Mouse (Mus musculus): ENCODE data around the gene Gm20458. TPM values are rescaled to one million over a fixed set of nuclear protein-coding genes. Genes with fewer than 3 reads are reported as not detected.

Gm20458 gene
- polyA plus RNA-seq, 1 experiment, result 27.8 TPM

DNA sequence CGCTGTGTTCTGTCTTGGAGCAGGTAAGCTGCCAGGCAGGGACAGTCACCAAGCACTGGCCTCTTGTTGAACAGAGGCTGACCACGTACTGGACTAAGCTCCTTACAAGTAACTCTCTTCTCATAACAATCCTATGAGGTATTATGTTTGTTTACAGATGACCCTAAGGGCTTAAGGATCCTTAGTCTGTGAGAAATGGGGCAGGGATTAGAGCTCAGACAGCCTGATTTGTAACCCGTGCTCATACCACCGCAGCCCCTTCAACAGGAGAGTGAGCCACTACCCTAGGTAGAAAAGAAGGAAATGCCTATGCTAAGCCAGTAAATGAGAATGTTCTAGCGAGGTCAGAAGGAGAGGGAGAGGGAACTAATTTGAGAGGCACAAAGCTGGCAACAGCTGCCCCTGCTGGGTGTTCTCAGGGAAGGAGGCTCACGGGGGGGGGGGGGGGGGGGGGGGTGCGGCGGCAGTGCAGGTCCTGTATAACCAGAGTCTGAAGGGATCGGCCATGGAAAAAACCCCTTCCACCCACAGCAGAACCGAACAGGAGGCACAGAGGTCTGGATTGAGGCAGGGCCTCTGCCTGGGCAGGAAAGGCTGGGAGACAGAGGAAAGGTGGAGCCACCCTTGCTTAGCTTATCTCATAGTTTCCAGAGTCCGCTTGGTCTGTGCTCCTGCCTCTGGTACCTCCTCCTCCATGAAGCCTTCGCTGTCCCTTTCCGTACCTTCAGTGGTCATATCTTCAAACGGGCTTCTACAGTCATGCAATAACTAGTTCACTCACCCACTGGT is 51.5 kb downstream of the Gm20458 start:
- H3K4me3 ChIP-seq (ENCODE audit: control insufficient read depth, insufficient read depth, low read length), result no peak overlapping the region
- H3K27ac ChIP-seq (ENCODE audit: control insufficient read depth, insufficient read depth, low read length), result no peak overlapping the region

DNA sequence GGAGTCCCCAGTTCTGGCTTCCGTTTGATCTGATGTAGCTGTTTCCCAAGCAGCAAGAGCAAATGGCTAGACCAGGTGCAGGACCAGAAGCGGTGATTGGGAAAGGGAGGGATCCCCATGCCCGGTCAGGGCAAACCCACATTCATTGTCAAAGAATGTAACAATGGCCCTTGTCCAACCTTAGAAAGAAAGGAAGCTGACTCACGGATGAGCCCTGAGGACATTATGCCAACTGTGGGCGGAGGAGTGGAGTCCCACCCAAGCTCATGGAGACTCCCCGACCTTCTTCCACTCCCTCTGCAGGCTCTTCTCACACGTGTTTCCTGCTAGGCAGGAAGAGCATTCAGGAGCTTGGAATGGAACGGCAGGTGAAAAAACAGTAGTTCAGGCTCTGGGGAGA is 52.6 kb downstream of the Gm20458 start:
- H3K4me1 ChIP-seq (replicated peaks; ENCODE audit: control insufficient read depth, insufficient read depth, low read length), result no peaks in the 10 kb centered on the region
- H3K4me3 ChIP-seq (ENCODE audit: control insufficient read depth, insufficient read depth, low read length), result no peak overlapping the region
- DNase-seq, result no peak
- no peaks in the 10 kb centered on the region for H3K27me3 ChIP-seq (ENCODE audit: control insufficient read depth, insufficient read depth, low read length)
- TF ChIP-seq CTCF (IDR thresholded peaks at IDR 0.05; ENCODE audit: borderline replicate concordance, control insufficient read depth, extremely low read depth, insufficient read depth, low read length, poor library complexity), result no peak
- WGBS, result 83% methylated on average over 8 of the region's 8 CpGs
- H3K36me3 ChIP-seq (ENCODE audit: control insufficient read depth, insufficient read depth, low read length), result no peaks in the 10 kb centered on the region
- H3K27ac ChIP-seq (ENCODE audit: control insufficient read depth, insufficient read depth, low read length), result no peak overlapping the region

More for the DNA sequence above, 51.5 kb downstream of the Gm20458 start:
- WGBS, result 70% methylated on average over 12 of the region's 14 CpGs
- DNase-seq, result no peak
- Histone ChIP-seq H3K36me3 (ENCODE audit: control insufficient read depth, insufficient read depth, low read length) (no peaks in the 10 kb centered on the region), H3K4me1 (replicated peaks; ENCODE audit: control insufficient read depth, insufficient read depth, low read length) (no peaks in the 10 kb centered on the region), H3K27me3 (ENCODE audit: control insufficient read depth, insufficient read depth, low read length) (no peaks in the 10 kb centered on the region)
- TF ChIP-seq CTCF (IDR thresholded peaks at IDR 0.05; ENCODE audit: borderline replicate concordance, control insufficient read depth, extremely low read depth, insufficient read depth, low read length, poor library complexity), result no peak
- no peak for TF ChIP-seq POLR2A (IDR thresholded peaks at IDR 0.05; ENCODE audit: control insufficient read depth, extremely low read depth, insufficient read depth, low read length, poor library complexity)

DNA sequence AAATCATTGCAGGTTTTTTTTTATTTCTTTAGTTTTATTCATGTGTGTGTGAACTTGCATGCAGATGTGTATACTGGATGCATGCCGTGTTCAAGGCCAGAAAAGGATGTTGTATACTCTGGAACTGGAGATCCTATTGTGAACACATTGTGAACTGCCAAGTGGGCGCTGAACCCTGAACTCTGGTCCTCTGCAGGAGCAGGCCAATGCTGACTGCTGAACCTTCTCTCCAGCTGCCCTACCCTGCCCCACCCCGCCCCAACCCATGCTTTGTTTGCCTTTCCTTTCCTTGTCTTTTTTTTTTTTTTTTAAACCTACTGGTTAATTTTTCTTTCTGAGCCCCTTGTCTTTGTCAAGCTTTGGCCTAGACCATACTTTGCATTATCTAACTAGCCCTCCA is 54.1 kb downstream of the Gm20458 start:
- TF ChIP-seq CTCF (IDR thresholded peaks at IDR 0.05; ENCODE audit: borderline replicate concordance, control insufficient read depth, extremely low read depth, insufficient read depth, low read length, poor library complexity) (no peak), POLR2A (IDR thresholded peaks at IDR 0.05; ENCODE audit: control insufficient read depth, extremely low read depth, insufficient read depth, low read length, poor library complexity) (no peak)
- H3K4me3 ChIP-seq (ENCODE audit: control insufficient read depth, insufficient read depth, low read length), result no peak overlapping the region
- H3K27me3 ChIP-seq (ENCODE audit: control insufficient read depth, insufficient read depth, low read length), result no peaks in the 10 kb centered on the region
- H3K27ac ChIP-seq (ENCODE audit: control insufficient read depth, insufficient read depth, low read length), result no peak overlapping the region
- no peaks in the 10 kb centered on the region for H3K36me3 ChIP-seq (ENCODE audit: control insufficient read depth, insufficient read depth, low read length)
- no peak for DNase-seq
- H3K4me1 ChIP-seq (replicated peaks; ENCODE audit: control insufficient read depth, insufficient read depth, low read length), result no peaks in the 10 kb centered on the region
- WGBS, result 87% methylated on average over 3 of the region's 3 CpGs

DNA sequence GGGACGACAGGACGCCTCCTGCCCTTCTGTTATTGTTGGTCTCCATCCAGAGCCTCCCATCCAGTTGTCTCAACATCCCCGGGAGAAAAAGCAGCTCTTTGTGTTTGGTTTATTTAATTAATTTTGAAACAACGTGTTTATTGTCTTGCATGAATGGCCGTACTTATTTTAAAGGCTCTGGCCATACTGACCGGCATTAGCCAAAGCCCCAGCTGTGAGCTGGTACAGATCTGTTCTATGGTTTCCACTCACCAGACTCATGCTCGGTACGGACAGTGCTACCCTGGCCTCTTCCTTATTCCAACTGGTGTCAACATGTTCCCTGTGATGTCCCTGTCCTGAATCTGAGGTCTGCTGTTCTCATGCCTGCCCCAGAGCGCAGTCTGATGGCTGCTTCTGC is 55.1 kb downstream of the Gm20458 start:
- no peak for TF ChIP-seq POLR2A (IDR thresholded peaks at IDR 0.05; ENCODE audit: control insufficient read depth, extremely low read depth, insufficient read depth, low read length, poor library complexity)
- TF ChIP-seq CTCF (IDR thresholded peaks at IDR 0.05; ENCODE audit: borderline replicate concordance, control insufficient read depth, extremely low read depth, insufficient read depth, low read length, poor library complexity), result no peak
- H3K4me1 ChIP-seq (replicated peaks; ENCODE audit: control insufficient read depth, insufficient read depth, low read length), result peaks cover 5% of the 10 kb centered on the region
- 93% methylated on average over 9 of the region's 9 CpGs for WGBS
- no peaks in the 10 kb centered on the region for H3K36me3 ChIP-seq (ENCODE audit: control insufficient read depth, insufficient read depth, low read length)
- H3K4me3 ChIP-seq (ENCODE audit: control insufficient read depth, insufficient read depth, low read length), result no peak overlapping the region
- DNase-seq, result no peak
- no peak overlapping the region for H3K27ac ChIP-seq (ENCODE audit: control insufficient read depth, insufficient read depth, low read length)
- H3K27me3 ChIP-seq (ENCODE audit: control insufficient read depth, insufficient read depth, low read length), result no peaks in the 10 kb centered on the region

DNA sequence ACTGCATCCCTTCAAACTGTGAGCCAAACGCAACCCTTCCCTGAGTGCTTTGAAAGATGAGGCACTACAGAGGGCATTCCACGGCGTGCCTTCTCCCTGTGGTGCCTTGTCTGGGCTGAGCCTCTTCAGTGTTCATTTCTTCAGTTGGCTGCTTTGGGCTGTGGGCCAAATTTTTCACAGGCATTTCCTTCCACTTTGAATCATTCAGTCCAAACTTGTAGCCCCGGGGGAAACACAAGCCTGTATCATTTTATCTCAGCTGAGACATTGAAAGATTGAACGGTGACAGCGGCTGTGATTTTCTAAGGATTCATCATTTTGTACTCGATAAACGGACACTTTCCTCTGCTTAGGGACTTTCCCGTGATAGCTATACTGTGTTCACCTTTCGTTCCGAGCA is 55.8 kb downstream of the Gm20458 start:
- no peaks in the 10 kb centered on the region for H3K27me3 ChIP-seq (ENCODE audit: control insufficient read depth, insufficient read depth, low read length)
- no peaks in the 10 kb centered on the region for H3K36me3 ChIP-seq (ENCODE audit: control insufficient read depth, insufficient read depth, low read length)
- no peak overlapping the region for H3K27ac ChIP-seq (ENCODE audit: control insufficient read depth, insufficient read depth, low read length)
- no peak overlapping the region for H3K4me3 ChIP-seq (ENCODE audit: control insufficient read depth, insufficient read depth, low read length)
- H3K4me1 ChIP-seq (replicated peaks; ENCODE audit: control insufficient read depth, insufficient read depth, low read length), result peaks cover 10% of the 10 kb centered on the region
- DNase-seq, result no peak
- no peak for TF ChIP-seq POLR2A (IDR thresholded peaks at IDR 0.05; ENCODE audit: control insufficient read depth, extremely low read depth, insufficient read depth, low read length, poor library complexity)
- no peak for TF ChIP-seq CTCF (IDR thresholded peaks at IDR 0.05; ENCODE audit: borderline replicate concordance, control insufficient read depth, extremely low read depth, insufficient read depth, low read length, poor library complexity)
- WGBS, result 76% methylated on average over 11 of the region's 11 CpGs

DNA sequence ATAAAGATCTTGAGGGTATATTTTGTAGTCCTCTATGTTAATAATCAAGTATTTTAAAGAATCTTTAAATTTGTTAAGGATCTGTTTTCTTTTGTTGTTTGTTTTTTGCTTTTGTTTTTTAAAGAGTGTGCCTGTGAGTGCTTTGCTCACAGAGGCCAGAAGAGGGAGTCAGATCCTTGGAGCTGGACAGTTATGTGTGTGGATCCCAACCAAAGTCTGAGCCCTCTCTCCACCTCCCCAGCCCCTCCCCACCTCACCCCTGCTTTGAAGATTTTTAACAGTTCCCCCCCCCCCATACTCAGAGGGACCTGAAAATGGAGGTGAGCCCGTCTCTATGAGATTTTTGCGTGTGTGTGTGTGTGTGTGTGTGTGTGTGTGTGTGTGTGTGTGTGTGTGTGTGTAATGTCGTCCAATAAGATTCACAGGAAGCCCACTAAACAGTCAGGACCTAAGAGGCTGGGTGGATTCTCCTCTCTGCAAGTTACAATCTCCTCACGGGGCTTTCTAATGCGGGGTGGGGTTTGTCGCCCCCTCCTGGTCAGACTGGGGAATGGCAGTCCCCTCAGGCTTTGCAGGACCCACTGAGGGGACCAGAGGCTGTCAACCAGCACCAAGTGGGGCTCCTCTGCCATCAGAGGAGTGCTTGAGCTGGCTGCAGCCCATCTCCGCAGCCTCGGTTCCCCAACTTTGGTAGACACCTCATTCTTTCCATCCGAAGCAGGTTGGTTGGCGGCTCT is 56.9 kb downstream of the Gm20458 start:
- 47% methylated on average over 10 of the region's 10 CpGs for WGBS
- peak; percentile 72 for DNase-seq
- peaks cover 18% of the 10 kb centered on the region for H3K4me1 ChIP-seq (replicated peaks; ENCODE audit: control insufficient read depth, insufficient read depth, low read length)
- H3K27me3 ChIP-seq (ENCODE audit: control insufficient read depth, insufficient read depth, low read length), result no peaks in the 10 kb centered on the region
- H3K4me3 ChIP-seq (ENCODE audit: control insufficient read depth, insufficient read depth, low read length), result no peak overlapping the region
- no peaks in the 10 kb centered on the region for H3K36me3 ChIP-seq (ENCODE audit: control insufficient read depth, insufficient read depth, low read length)
- no peak overlapping the region for H3K27ac ChIP-seq (ENCODE audit: control insufficient read depth, insufficient read depth, low read length)
- TF ChIP-seq POLR2A (IDR thresholded peaks at IDR 0.05; ENCODE audit: control insufficient read depth, extremely low read depth, insufficient read depth, low read length, poor library complexity) (no peak), CTCF (IDR thresholded peaks at IDR 0.05; ENCODE audit: borderline replicate concordance, control insufficient read depth, extremely low read depth, insufficient read depth, low read length, poor library complexity) (peak; percentile 95)

Measured in thymus, adult 2 months (tissue).